Mouse (Mus musculus) thymus, adult 2 months (tissue): ENCODE results near the gene Cog5. TPM values are rescaled to one million over a fixed set of nuclear protein-coding genes. Genes with fewer than 3 reads are reported as not detected.

ENCODE experiments used
- DNase-seq: peaks from one replicate; pipeline ENCODE4 v3.0.0; 2021
- H3K27ac ChIP-seq: fragments of 200-500 bp; 2 replicates; pipeline ENCODE4 v1.5.1; 2012; ENCODE audit warnings: low read length, control low read depth; ENCODE audit not compliant: control insufficient read depth, insufficient read depth
- H3K27me3 ChIP-seq: fragments of 200-500 bp; 2 replicates; pipeline ENCODE4 v1.6.1; 2012; ENCODE audit warnings: mild to moderate bottlenecking, low read length, moderate library complexity, mixed read lengths; ENCODE audit not compliant: control insufficient read depth, insufficient read depth
- H3K36me3 ChIP-seq: fragments of 200-500 bp; 2 replicates; pipeline ENCODE4 v1.6.1; 2012; ENCODE audit warnings: mild to moderate bottlenecking, low read length, moderate library complexity; ENCODE audit not compliant: control insufficient read depth, insufficient read depth
- H3K4me1 ChIP-seq: fragments of 200-500 bp; replicated peaks from 2 replicates; pipeline ENCODE4 v1.6.1; 2012; ENCODE audit warnings: low read length; ENCODE audit not compliant: control insufficient read depth, insufficient read depth
- H3K4me3 ChIP-seq: fragments of 200-500 bp; 2 replicates; pipeline ENCODE4 v1.5.1; 2012; ENCODE audit warnings: mild to moderate bottlenecking, low read length, control low read depth, moderate library complexity; ENCODE audit not compliant: control insufficient read depth, insufficient read depth
- CTCF ChIP-seq: fragments of 200-500 bp; IDR thresholded peaks from 2 replicates; pipeline ENCODE4 v1.5.1; 2012; ENCODE audit warnings: mild to moderate bottlenecking, control low read depth, low read length, moderate library complexity, borderline replicate concordance; ENCODE audit not compliant: control insufficient read depth, poor library complexity, insufficient read depth; ENCODE audit errors: extremely low read depth
- POLR2A ChIP-seq: fragments of 200-500 bp; IDR thresholded peaks from 2 replicates; pipeline ENCODE4 v1.6.1; 2012; ENCODE audit warnings: mild to moderate bottlenecking, low read length, control low read depth, moderate library complexity; ENCODE audit not compliant: control insufficient read depth, poor library complexity, insufficient read depth; ENCODE audit errors: extremely low read depth
- WGBS: fragments of 180-500 bp; shearing (Covaris S2); methylation state at CpG from one replicate; pipeline ENCODE4 v1.1.7; 2018; 5-methylcytosine and 5-hydroxymethylcytosine counted together
- polyA plus RNA-seq: library from polyadenylated mRNA; depleted of rRNA; stranded (reverse); fragments of >200 nt; gene quantifications from 2 replicates; pipeline ENCODE4 v1.2.3, GENCODE M21; 2012; rRNA removed

Gene Cog5
- polyA plus RNA-seq, 1 experiment = 40.6 TPM

GRCm38 (mm10) chr12:31984206-31984605, 329.5 kb downstream of the Cog5 start:
- Histone ChIP-seq H3K27me3 (no peaks in the 10 kb centered on the region), H3K4me1 (peaks cover 6% of the 10 kb centered on the region), H3K36me3 (no peaks in the 10 kb centered on the region), H3K27ac (no peak overlapping the region), H3K4me3 (no peak overlapping the region)
- TF ChIP-seq POLR2A (no peak), CTCF (no peak)
- no peak for DNase-seq
- WGBS = 46% methylated on average over 2 of the region's 2 CpGs

GRCm38 (mm10) chr12:31984664-31985063, 330.0 kb downstream of the Cog5 start:
- H3K4me3 ChIP-seq = no peak overlapping the region
- peaks cover 6% of the 10 kb centered on the region for H3K4me1 ChIP-seq
- DNase-seq = no peak
- no peak for TF ChIP-seq POLR2A
- TF ChIP-seq CTCF = no peak
- WGBS = 12% methylated on average over 12 of the region's 12 CpGs
- H3K36me3 ChIP-seq = no peaks in the 10 kb centered on the region
- H3K27ac ChIP-seq = no peak overlapping the region
- H3K27me3 ChIP-seq = no peaks in the 10 kb centered on the region

GRCm38 (mm10) chr12:31985738-31986137, 331.1 kb downstream of the Cog5 start:
- Histone ChIP-seq H3K4me1 (peaks cover 6% of the 10 kb centered on the region), H3K4me3 (no peak overlapping the region), H3K27me3 (no peaks in the 10 kb centered on the region), H3K36me3 (no peaks in the 10 kb centered on the region), H3K27ac (no peak overlapping the region)
- TF ChIP-seq CTCF (no peak), POLR2A (no peak)
- WGBS = 93% methylated on average over 6 of the region's 6 CpGs
- DNase-seq = no peak

GRCm38 (mm10) chr12:31986463-31986862, 331.8 kb downstream of the Cog5 start:
- no peaks in the 10 kb centered on the region for H3K27me3 ChIP-seq
- no peak for DNase-seq
- no peak overlapping the region for H3K27ac ChIP-seq
- WGBS = 88% methylated on average over 2 of the region's 2 CpGs
- H3K36me3 ChIP-seq = no peaks in the 10 kb centered on the region
- H3K4me3 ChIP-seq = no peak overlapping the region
- peaks cover 6% of the 10 kb centered on the region for H3K4me1 ChIP-seq
- no peak for TF ChIP-seq POLR2A
- no peak for TF ChIP-seq CTCF

Other genes starting within 250 kb of the Cog5 start
- gene Cbll1, start 155.3 kb upstream of the Cog5 start, polyA plus RNA-seq = 14.0 and 14.2 TPM in 2 replicates
- gene Slc26a4, start 94.9 kb upstream of the Cog5 start, polyA plus RNA-seq = 0.19 and 1.0 TPM in 2 replicates
- gene Bcap29, start 20.2 kb upstream of the Cog5 start, polyA plus RNA-seq = 2.1 and 3.9 TPM in 2 replicates
- gene Dus4l, start within 50 bp of the Cog5 start, polyA plus RNA-seq = 1.4 and 4.4 TPM in 2 replicates
- gene Gpr22, start 59.1 kb downstream of the Cog5 start, polyA plus RNA-seq = 0.28 TPM in 1 of 2 replicates, not detected in the other